Mouse (Mus musculus) gastrocnemius, postnatal 36 days (tissue): ENCODE data around the gene Gm6176. TPM values are rescaled to one million over a fixed set of nuclear protein-coding genes. Genes with fewer than 3 reads are reported as not detected.
"Not testable (repeated sequence)": the region's sequence is repeated elsewhere in the genome, so short reads cannot be mapped to it uniquely, and the experiment has no call there.

Source experiments
- DNase-seq, 2 experiments: peaks; one replicate each; pipeline ENCODE4 v3.0.0; 2022
- intact Hi-C: fragments of 180-260 bp; cut with DNase I; formaldehyde crosslinking; loops from one replicate; pipeline ENCODE4 v1.15.1; 2025
- long read RNA-seq, 2 experiments: library from polyadenylated mRNA; stranded (forward); transcript quantifications; one replicate each; pipeline ENCODE4 v2.0.0; 2021
- total RNA-seq, 2 experiments: library from RNA; stranded (reverse); gene quantifications; 2 replicates each; pipeline ENCODE4 v1.2.3; 2021

Gm6176 gene
- total RNA-seq: not detected
- long read RNA-seq, experiment 1: 0 reads
- long read RNA-seq, experiment 2: 0 reads

DNA sequence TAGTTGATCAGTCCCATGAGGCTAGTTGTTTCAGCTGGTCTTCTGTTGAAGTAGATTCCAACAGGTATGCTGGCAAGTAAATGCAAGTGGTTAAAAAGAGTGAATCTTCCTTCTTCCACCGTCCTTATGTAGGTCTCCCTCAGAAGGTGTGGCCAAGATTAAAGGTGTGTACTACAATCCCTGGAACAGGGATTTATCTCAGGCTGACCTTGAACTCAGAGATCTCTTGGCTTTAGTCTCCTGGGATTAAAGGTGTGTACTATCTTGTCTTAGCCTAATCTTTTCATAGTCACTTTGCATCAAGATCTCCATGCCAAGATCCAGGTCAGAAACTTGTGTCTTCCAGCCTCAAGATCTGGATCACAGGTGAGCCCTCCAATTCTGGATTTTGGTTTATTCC is at the start of gene Gm6176:
Gene Gm6176 (minus strand): TSS at position 101 of the 400 bp plus-strand sequence.
- DNase-seq, intact Hi-C loops: not testable (repeated sequence)

DNA sequence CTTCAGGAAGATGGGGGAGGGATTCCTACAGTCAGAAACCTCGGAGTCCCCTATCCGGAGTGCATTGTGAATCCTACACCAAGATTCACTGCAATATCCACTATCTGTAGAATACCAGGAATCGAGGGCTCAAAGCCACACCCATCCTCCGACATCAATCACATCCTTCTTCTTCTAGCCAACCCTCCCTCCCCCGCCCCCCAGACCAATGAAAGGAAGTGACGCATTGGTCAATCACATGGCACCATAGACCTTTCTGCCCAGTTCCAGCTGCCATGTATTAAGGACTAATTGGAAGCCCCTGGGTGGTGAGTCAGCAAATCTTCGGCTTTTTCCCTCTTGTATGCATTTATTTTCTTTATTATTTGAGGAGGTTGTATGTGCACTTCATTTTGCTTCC is 12.7 kb upstream of the Gm6176 start, which contains the start of gene Vmn1r139:
Gene Vmn1r139 (plus strand): TSS at position 301 of the 400 bp plus-strand sequence.
- intact Hi-C loops, DNase-seq: not testable (repeated sequence)

DNA sequence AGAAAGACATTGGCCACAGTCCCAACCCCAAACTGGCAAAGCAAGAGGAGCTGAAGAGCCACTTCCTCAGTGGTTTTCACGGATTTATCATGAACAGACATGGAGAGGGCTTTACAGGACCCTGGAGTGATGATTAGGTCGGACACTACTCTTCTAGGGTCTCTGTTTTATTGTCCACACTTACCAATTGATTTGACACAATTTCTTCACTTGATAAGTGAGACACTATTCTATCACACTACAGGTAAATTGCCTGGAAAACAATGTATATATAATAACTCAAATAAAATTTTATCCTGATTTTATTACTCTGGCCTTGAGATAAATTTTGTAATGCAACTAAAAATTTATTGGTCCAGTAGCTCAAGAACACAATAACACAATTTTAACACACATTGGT is 27.3 kb downstream of the Gm6176 start, which contains the start of gene Vmn1r138:
Gene Vmn1r138 (minus strand): TSS at position 101 of the 400 bp plus-strand sequence.
- intact Hi-C loops, DNase-seq: not testable (repeated sequence)

Other genes starting within 250 kb of the Gm6176 start
- gene Vmn1r135, start 224.0 kb downstream of the Gm6176 start, total RNA-seq: not detected
- not detected for gene Gm5725, start 212.0 kb downstream of the Gm6176 start, total RNA-seq
- gene Gm5891, start 135.0 kb downstream of the Gm6176 start, total RNA-seq: not detected
- gene Vmn1r137, start 61.7 kb downstream of the Gm6176 start, total RNA-seq: not detected
- not detected for gene Vmn1r138, start 27.4 kb downstream of the Gm6176 start, total RNA-seq
- not detected for gene Vmn1r139, start 12.8 kb upstream of the Gm6176 start, total RNA-seq
- not detected for gene Gm16451, start 61.9 kb upstream of the Gm6176 start, total RNA-seq
- not detected for gene Gm10666, start 78.4 kb upstream of the Gm6176 start, total RNA-seq
- gene Vmn1r142, start 107.7 kb upstream of the Gm6176 start, total RNA-seq: not detected
- gene Vmn1r143, start 133.1 kb upstream of the Gm6176 start, total RNA-seq: not detected
- not detected for gene Gm8653, start 145.0 kb upstream of the Gm6176 start, total RNA-seq
- not detected for gene Gm8453, start 173.2 kb upstream of the Gm6176 start, total RNA-seq